Mouse (Mus musculus): ENCODE results near the gene Mier2. TPM values are rescaled to one million over a fixed set of nuclear protein-coding genes. Genes with fewer than 3 reads are reported as not detected.

The Mier2 gene
- polyA plus RNA-seq, 1 experiment: 63.7 TPM

- 75% methylated on average over 7 of the region's 7 CpGs for whole genome bisulfite sequencing
- Histone ChIP-seq H3K27me3 (ENCODE audit: control insufficient read depth, insufficient read depth, low read length) (no peaks in the 10 kb centered on the region), H3K27ac (ENCODE audit: insufficient read depth, low read length) (no peak overlapping the region), H3K4me1 (ENCODE audit: control insufficient read depth, insufficient read depth, insufficient read length) (peaks cover 8% of the 10 kb centered on the region; the same call in 1 of the 2 replicates), H3K4me3 (ENCODE audit: extremely low read depth, insufficient read depth, insufficient read length) (no peak overlapping the region), H3K36me3 (ENCODE audit: control insufficient read depth, insufficient read depth, low read length) (no peaks in the 10 kb centered on the region)
- no peak for DNase-seq (ENCODE audit: low read depth in 1 of 2, low spot score in 2 of 2)
- TF ChIP-seq CTCF (IDR thresholded peaks at IDR 0.05; ENCODE audit: extremely low read depth, insufficient read depth, insufficient read length, insufficient replicate concordance): no peak
- no peak for TF ChIP-seq POLR2A (IDR thresholded peaks at IDR 0.05; ENCODE audit: low read depth, low read length)
Measured at GRCm38 (mm10) chr10:79584021-79584420, 29.0 kb upstream of the Mier2 start.

GRCm38 (mm10) chr10:79581501-79581900 is 26.5 kb upstream of the Mier2 start:
- Histone ChIP-seq H3K4me3 (ENCODE audit: extremely low read depth, insufficient read depth, insufficient read length) (no peak overlapping the region), H3K36me3 (ENCODE audit: control insufficient read depth, insufficient read depth, low read length) (no peaks in the 10 kb centered on the region), H3K27me3 (ENCODE audit: control insufficient read depth, insufficient read depth, low read length) (no peaks in the 10 kb centered on the region), H3K4me1 (ENCODE audit: control insufficient read depth, insufficient read depth, insufficient read length) (peaks cover 8% of the 10 kb centered on the region; the same call in 1 of the 2 replicates), H3K27ac (ENCODE audit: insufficient read depth, low read length) (no peak overlapping the region)
- no peak for TF ChIP-seq CTCF (IDR thresholded peaks at IDR 0.05; ENCODE audit: extremely low read depth, insufficient read depth, insufficient read length, insufficient replicate concordance)
- no peak for TF ChIP-seq POLR2A (IDR thresholded peaks at IDR 0.05; ENCODE audit: low read depth, low read length)
- 88% methylated on average over 8 of the region's 8 CpGs for WGBS
- DNase-seq (ENCODE audit: low read depth in 1 of 2, low spot score in 2 of 2): no peak

GRCm38 (mm10) chr10:79580811-79581210 is 25.8 kb upstream of the Mier2 start:
- H3K4me1 ChIP-seq (ENCODE audit: control insufficient read depth, insufficient read depth, insufficient read length): peaks cover 8% of the 10 kb centered on the region; the same call in 1 of the 2 replicates
- WGBS: 61% methylated on average over 6 of the region's 6 CpGs
- peak; percentile 41; the same call in 1 of the 2 replicates for TF ChIP-seq CTCF (IDR thresholded peaks at IDR 0.05; ENCODE audit: extremely low read depth, insufficient read depth, insufficient read length, insufficient replicate concordance)
- TF ChIP-seq POLR2A (IDR thresholded peaks at IDR 0.05; ENCODE audit: low read depth, low read length): no peak
- no peaks in the 10 kb centered on the region for H3K36me3 ChIP-seq (ENCODE audit: control insufficient read depth, insufficient read depth, low read length)
- H3K27ac ChIP-seq (ENCODE audit: insufficient read depth, low read length): no peak overlapping the region
- H3K4me3 ChIP-seq (ENCODE audit: extremely low read depth, insufficient read depth, insufficient read length): no peak overlapping the region
- DNase-seq (ENCODE audit: low read depth in 1 of 2, low spot score in 2 of 2): peak in 1 of 2 experiments; percentile 7
- H3K27me3 ChIP-seq (ENCODE audit: control insufficient read depth, insufficient read depth, low read length): no peaks in the 10 kb centered on the region

GRCm38 (mm10) chr10:79580356-79580755 is 25.4 kb upstream of the Mier2 start:
- H3K36me3 ChIP-seq (ENCODE audit: control insufficient read depth, insufficient read depth, low read length): no peaks in the 10 kb centered on the region
- TF ChIP-seq POLR2A (IDR thresholded peaks at IDR 0.05; ENCODE audit: low read depth, low read length) (no peak), CTCF (IDR thresholded peaks at IDR 0.05; ENCODE audit: extremely low read depth, insufficient read depth, insufficient read length, insufficient replicate concordance) (no peak)
- 80% methylated on average over 7 of the region's 7 CpGs for whole genome bisulfite sequencing

GRCm38 (mm10) chr10:79579781-79580180 is 24.8 kb upstream of the Mier2 start:
- Histone ChIP-seq H3K36me3 (ENCODE audit: control insufficient read depth, insufficient read depth, low read length) (no peaks in the 10 kb centered on the region), H3K4me1 (ENCODE audit: control insufficient read depth, insufficient read depth, insufficient read length) (peaks cover 6% of the 10 kb centered on the region; the same call in 1 of the 2 replicates), H3K27ac (ENCODE audit: insufficient read depth, low read length) (no peak overlapping the region), H3K27me3 (ENCODE audit: control insufficient read depth, insufficient read depth, low read length) (no peaks in the 10 kb centered on the region), H3K4me3 (ENCODE audit: extremely low read depth, insufficient read depth, insufficient read length) (no peak overlapping the region)
- no peak for TF ChIP-seq POLR2A (IDR thresholded peaks at IDR 0.05; ENCODE audit: low read depth, low read length)
- no peak for TF ChIP-seq CTCF (IDR thresholded peaks at IDR 0.05; ENCODE audit: extremely low read depth, insufficient read depth, insufficient read length, insufficient replicate concordance)
- no peak for DNase-seq (ENCODE audit: low read depth in 1 of 2, low spot score in 2 of 2)
- WGBS: 85% methylated on average over 12 of the region's 12 CpGs

More at GRCm38 (mm10) chr10:79580356-79580755, 25.4 kb upstream of the Mier2 start:
- Histone ChIP-seq H3K4me1 (ENCODE audit: control insufficient read depth, insufficient read depth, insufficient read length) (peaks cover 8% of the 10 kb centered on the region; the same call in 1 of the 2 replicates), H3K27me3 (ENCODE audit: control insufficient read depth, insufficient read depth, low read length) (no peaks in the 10 kb centered on the region), H3K4me3 (ENCODE audit: extremely low read depth, insufficient read depth, insufficient read length) (no peak overlapping the region), H3K27ac (ENCODE audit: insufficient read depth, low read length) (no peak overlapping the region)
- DNase-seq (ENCODE audit: low read depth in 1 of 2, low spot score in 2 of 2): no peak

- Histone ChIP-seq H3K27ac (ENCODE audit: insufficient read depth, low read length) (no peak overlapping the region), H3K36me3 (ENCODE audit: control insufficient read depth, insufficient read depth, low read length) (no peaks in the 10 kb centered on the region), H3K27me3 (ENCODE audit: control insufficient read depth, insufficient read depth, low read length) (no peaks in the 10 kb centered on the region), H3K4me1 (ENCODE audit: control insufficient read depth, insufficient read depth, insufficient read length) (no peaks in the 10 kb centered on the region), H3K4me3 (ENCODE audit: extremely low read depth, insufficient read depth, insufficient read length) (no peak overlapping the region)
- DNase-seq (ENCODE audit: low read depth in 1 of 2, low spot score in 2 of 2): no peak
- no peak for TF ChIP-seq POLR2A (IDR thresholded peaks at IDR 0.05; ENCODE audit: low read depth, low read length)
- TF ChIP-seq CTCF (IDR thresholded peaks at IDR 0.05; ENCODE audit: extremely low read depth, insufficient read depth, insufficient read length, insufficient replicate concordance): no peak
- 73% methylated on average over 7 of the region's 7 CpGs for WGBS
Measured at GRCm38 (mm10) chr10:79578891-79579290, 23.9 kb upstream of the Mier2 start.

GRCm38 (mm10) chr10:79578276-79578675 is 23.3 kb upstream of the Mier2 start:
- no peaks in the 10 kb centered on the region for H3K36me3 ChIP-seq (ENCODE audit: control insufficient read depth, insufficient read depth, low read length)
- H3K4me1 ChIP-seq (ENCODE audit: control insufficient read depth, insufficient read depth, insufficient read length): no peaks in the 10 kb centered on the region
- H3K27me3 ChIP-seq (ENCODE audit: control insufficient read depth, insufficient read depth, low read length): no peaks in the 10 kb centered on the region
- TF ChIP-seq CTCF (IDR thresholded peaks at IDR 0.05; ENCODE audit: extremely low read depth, insufficient read depth, insufficient read length, insufficient replicate concordance) (no peak), POLR2A (IDR thresholded peaks at IDR 0.05; ENCODE audit: low read depth, low read length) (no peak)
- H3K4me3 ChIP-seq (ENCODE audit: extremely low read depth, insufficient read depth, insufficient read length): no peak overlapping the region
- 84% methylated on average over 9 of the region's 9 CpGs for WGBS
- H3K27ac ChIP-seq (ENCODE audit: insufficient read depth, low read length): no peak overlapping the region
- DNase-seq (ENCODE audit: low read depth in 1 of 2, low spot score in 2 of 2): no peak
